Mouse (Mus musculus) olfactory bulb, adult 2 months (tissue): ENCODE measurements at regions not wholly inside any gene's neighbourhood (a gene's known extent, or its start where the extent isn't known, plus 50 kb on each side); places are given as distances from the start of the nearest gene placed in this dataset.

Experiments
- CTCF ChIP-seq: fragments of 200-500 bp; IDR thresholded peaks from 2 replicates; pipeline ENCODE4 v1.5.1; 2012; ENCODE audit warnings: low read depth, mild to moderate bottlenecking, low read length, moderate library complexity; ENCODE audit not compliant: insufficient read depth
- POLR2A ChIP-seq: fragments of 200-500 bp; IDR thresholded peaks from 2 replicates; pipeline ENCODE4 v1.6.1; 2012; ENCODE audit warnings: mild to moderate bottlenecking, low read depth, low read length, moderate library complexity; ENCODE audit not compliant: insufficient read depth

DNA sequence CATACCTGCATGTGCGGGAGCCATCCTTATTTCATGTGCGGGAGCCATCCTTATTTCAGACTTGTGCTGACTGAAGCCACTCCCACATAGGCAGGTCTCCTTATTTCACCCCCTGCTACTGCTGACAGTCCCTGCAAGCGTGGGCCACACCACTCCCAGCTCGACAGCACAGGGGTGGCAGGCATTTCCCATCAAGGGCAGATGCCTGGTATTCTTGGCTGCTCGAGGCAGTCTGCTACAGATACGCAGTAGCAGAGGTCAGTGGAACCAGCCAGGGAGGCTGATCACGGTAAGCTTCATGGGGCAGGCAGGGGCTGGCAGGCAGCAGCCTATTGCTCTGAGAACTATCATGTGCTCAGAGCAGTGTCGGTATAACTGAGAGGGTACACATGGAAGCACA, 215.6 kb downstream of the Mroh4 start:
- no peak for TF ChIP-seq CTCF
- no peak for TF ChIP-seq POLR2A
